Mouse (Mus musculus) retina, postnatal 1 day (tissue): Measurements from ENCODE around the gene Pcolce.

Source experiments
- DNase-seq: peaks from one replicate; pipeline ENCODE4 v3.0.0-alpha.2; 2012

The Pcolce gene

DNA sequence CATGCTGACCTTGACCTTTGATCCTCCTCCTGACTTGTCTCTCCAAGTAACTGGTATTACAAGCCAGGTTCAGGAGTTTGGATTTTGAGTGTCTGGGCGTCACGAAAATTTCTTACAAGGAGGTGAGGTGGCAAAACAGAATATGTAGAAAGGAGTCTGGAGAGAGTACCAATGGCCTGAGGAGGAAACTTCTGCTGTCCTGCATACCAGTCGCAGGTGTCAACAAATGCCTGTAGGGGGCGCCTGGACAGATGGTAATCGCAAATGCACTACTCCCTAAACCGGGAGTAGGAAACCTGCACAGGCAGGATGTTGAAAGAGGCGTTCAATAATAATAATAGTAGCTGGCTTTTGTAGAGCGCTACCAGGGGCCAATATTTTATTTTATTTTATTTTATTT is 28.6 kb downstream of the Pcolce start:
- DNase-seq: peak; percentile 76

DNA sequence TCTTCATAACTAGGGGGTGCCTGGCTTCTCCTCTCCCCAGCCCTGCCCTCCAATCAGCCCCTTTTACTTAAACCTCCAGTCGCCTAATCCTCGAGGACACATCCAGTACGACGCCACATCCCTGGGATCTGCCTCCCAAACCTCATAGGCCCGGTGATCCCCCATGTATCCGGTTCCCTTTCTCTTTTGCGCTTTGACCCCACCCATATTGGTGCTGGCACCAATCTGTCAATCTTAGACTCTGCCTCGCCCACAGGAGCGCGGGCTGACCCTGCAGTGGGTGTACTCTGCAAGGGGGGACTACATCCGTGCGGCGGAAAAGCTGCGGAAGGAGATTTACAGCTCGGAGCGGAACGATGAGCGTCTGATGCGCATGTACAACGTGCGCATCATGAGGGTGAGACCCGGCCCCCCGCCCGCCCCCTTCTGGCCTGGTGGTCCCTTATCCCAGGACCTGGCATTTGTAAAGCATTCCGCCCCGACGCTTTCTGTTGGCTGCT is 29.9 kb downstream of the Pcolce start:
- peak; percentile 88 for DNase-seq

DNA sequence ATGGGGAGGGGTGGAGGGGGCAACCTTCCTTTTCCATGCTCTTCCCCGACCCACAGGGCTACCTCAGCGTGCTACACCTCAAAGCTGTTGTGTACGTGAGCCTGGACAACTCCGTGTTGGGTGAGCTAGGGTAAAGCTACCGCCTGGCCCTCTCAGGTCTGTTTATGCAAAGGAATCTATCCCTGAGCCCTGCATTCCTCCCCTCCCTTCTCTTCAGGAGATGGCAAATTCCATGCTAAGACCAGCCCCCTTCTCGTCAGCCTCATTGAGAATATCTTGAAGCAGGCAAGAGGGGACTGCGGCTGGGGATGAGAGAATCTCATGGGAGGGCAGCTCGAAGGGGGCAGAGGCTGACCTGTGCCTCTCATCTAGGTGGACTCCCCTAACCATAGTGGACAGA is 30.9 kb downstream of the Pcolce start:
- DNase-seq: peak; percentile 11

DNA sequence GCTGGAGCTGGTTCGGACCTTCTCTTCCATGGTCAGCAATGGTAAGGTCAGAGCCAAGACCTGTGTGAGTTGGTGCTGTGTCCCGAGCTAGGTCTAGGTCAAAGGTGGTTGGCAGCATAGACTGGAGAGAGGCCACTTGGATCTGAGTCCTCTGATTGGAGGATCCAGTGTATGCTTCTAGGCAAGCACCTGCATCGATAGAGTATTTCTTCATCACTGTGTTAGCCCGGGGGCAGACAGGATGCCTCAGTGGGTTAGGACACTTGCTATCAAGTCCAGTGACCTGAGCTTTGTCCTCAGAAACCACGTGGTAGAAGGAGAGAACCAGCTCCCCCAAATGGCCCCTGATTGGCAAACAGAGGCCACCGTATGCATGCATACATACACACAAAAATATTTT is 33.3 kb downstream of the Pcolce start:
- DNase-seq: no peak

DNA sequence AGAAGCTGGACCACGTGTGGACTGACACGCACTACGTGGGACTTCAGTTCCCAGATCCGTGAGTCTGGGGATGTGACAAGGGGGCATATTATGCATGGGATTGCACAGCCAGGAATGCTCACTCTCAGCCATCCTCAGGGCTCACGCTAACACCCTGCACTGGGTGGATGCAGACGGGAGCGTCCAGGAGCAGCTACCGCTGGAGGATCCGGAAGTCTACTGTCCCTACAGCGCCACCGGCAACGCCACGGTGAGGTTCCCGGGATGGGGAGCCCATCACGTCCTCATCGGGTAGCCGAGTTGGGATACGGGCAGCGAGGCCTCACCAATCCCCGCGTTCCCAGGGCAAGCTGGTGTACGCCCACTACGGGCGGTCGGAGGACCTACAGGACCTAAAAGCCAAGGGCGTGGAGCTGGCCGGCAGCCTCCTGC is 39.1 kb downstream of the Pcolce start:
- peak; percentile 66 for DNase-seq

DNA sequence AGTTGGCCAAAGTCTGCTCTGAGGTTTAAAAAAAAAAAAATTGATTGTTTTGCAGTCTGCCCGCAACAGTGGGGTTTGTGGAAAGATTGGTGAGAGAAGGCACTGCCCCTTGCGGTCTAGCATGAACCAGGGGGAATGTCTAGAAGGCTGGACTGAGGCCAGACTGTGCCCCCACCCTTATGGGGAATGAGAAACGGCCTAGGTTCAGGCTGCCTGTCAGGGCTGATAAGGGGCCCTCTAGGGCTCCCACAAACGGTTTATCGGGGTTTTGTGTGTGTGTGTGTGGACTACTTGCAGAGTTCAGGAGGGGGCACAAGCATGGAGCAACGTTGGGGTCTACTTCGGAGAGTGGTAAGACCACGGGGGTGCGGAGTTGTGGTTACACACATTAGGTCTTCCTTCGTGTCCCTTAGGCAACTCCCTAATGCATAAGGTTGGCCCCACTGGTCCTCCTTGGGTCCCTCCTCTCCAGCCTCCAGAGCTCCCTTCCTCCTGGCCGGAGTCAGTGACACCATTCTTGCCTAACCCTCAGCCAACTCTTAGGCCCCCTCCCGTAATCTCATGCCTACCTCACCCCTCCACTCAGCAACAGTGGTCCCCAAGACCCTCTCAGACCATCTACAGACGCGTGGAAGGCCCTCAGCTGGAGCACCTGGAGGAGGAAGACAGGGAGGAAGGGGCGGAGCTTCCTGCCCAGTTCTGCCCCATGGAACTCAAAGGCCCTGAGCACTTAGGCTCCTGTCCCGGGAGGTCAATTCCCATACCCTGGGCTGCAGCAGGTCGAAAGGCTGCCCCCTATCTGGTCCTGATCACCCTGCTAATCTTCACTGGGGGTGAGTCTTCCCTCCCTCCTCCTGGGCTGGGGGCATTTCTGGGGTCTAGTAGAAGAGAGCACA is 42.6 kb downstream of the Pcolce start:
- DNase-seq: no peak

DNA sequence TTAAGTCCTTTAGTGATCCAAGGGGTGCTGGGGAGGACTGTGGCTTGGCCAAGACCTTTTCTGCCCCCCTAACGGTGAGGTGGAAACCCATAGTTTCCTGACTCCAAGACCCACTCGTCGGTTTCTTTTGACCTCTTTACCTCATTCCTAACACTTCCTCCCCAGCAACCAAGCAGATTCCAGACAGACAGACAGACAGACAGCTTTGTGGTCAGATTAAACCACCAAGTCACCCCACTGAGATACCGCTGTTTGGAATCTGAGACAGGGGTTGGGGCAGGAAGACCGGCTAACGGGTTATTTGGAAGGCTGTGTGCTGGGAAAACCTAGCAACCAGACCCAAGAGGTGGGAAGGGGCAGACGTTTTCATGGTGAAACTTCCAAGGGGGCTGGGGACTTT is 43.4 kb downstream of the Pcolce start:
- DNase-seq: no peak

DNA sequence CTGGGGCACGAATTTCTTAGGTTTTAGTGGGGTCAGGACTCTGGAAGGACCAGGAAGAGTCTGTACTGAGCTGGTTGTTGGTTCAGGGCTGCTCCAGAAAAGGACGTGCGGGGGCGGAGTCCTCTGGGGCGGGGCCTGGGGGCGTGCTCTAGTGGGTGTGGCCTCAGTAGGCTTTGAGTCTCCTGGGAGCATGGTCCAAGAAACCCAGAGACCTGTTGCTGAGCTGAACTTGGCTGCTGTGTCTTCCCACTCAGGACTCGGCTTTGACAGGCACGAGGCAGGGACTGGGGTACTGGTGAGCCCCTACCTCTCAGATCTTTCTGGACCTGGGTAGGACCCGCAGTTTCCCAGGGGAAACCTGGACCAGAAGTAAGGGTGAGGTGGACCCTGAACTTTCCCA is 43.9 kb downstream of the Pcolce start, which contains the start of gene Tfr2:
Gene Tfr2, plus strand, starts transcription at position 176 of the 400 bp plus-strand sequence.
- DNase-seq: peak; percentile 23

DNA sequence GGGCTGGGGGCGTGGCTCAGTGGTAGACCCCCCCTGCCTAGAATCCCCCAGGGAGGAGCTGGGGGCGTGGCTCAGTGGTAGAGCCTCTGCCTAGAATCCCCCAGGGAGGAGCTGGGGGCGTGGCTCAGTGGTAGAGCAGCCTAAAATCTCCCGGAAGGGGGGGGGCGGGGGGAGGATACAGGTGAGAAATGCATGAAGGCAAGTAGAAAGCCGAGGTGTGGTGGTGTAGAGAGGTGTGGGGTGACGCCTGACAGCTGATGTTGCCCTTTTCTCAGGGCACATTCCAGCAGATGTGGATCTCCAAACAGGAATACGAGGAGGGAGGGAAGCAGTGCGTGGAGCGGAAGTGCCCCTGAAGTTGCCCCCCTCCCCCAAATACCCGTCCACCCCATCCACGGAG is 44.6 kb downstream of the Pcolce start:
- DNase-seq: no peak

DNA sequence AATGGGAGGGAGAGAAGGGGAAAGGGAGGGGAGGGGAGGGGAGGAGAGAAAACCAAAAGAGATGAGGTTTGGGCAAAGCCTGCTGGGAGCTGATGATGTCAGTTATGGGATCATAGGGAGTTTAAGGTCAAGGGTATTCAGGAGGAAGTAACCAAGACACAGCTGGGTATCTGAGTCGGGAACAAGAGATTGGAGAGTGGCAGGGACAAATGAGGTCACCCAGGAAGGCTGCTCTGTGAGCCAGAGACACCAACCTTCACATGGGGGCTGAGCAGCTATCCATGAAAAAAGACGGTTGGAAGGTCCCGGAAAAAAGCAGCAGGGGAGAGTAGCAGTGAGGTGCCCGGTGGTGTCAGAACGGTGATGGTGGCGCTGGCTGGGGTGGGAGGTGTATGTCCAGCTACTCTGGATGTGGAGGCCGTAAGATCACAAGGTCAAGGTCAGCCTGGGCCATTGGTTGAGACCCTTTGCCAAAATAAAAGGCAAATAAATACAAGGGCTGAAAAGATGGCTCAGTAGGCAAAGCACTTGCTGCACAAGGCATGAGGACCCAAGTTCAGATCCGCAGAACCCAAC is 45.3 kb downstream of the Pcolce start:
- DNase-seq: peak; percentile 48

DNA sequence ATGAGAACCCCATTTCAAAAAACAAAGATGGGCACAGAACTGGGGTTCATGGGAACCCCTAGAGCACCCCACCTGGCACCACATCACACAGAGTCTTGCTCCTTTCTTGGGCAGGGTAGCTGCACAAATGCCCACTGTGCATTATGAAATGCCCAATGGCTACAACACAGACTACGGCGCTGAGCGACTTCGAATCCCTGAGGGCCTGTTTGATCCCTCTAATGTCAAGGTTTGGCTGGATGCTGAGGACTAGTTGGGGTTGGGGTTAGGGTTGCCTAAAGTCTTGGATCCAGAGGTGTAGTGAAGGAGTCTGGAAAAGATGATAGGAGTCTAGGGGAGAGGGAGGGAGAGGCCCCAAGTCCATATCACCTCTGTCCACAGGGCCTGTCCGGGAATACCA is 47.2 kb downstream of the Pcolce start:
- DNase-seq: no peak

DNA sequence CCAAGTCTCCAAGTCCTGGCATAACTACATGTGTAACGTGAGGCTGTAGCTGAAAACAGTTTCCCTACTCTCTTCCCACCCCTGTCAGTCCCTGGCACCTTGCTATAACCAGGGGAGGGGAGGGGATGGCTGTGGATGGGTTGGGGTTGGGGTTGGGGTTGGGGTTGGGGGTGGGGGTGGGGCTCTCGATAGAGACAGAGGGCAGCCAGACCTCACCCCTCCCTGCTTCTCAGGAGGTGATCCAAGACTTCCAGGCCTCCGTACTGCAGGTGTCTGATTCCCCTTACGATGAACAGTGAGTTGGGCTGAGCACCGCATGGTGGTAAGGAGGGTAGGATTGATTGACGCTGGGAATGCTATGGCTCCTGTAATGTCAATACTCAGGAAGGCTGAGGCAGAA is 47.8 kb downstream of the Pcolce start:
- DNase-seq: no peak

DNA sequence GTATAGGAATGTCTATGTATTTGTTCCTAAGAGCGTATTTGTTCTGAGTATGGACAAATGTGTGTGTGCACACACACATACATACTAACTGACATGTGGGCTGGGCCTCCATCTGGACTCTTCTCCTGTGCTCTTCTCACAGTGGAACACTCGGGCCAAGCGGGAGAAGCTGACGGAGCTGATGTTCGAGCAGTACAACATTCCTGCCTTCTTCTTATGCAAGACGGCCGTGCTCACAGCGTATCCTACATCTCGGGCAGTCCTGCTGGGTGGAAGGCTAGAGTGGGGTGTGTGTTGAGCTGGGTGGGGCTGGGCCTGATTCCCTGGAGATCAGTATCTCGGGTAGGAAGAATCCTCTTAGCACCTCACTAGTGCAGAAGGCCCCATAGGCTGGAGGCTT is 50.6 kb downstream of the Pcolce start:
- DNase-seq: no peak

DNA sequence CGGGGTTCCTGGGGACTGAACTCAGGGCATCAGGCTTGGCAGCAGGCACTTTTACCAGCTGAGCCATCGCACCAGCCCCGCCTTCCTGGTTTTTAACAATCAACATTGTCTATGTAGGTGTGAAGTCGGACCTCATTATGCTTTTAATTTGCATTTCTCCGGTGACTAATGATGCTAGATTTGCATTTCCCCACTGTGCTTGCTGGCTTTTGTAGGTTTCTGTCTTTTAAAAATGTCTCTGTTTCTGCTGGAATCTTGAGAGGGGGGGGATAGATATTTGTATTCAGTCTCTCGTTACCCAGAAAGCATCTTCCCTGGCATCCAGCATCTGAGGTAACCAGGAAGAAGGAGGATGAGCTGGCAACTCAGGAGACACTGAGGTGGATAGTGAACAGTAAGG is 52.0 kb downstream of the Pcolce start:
- no peak for DNase-seq
